Mouse (Mus musculus) lung, postnatal 14 days (tissue): ENCODE measurements around the gene Tti1.

ENCODE experiments used
- DNase-seq: peaks from one replicate; pipeline ENCODE4 v3.0.0; 2021

The Tti1 gene

DNA sequence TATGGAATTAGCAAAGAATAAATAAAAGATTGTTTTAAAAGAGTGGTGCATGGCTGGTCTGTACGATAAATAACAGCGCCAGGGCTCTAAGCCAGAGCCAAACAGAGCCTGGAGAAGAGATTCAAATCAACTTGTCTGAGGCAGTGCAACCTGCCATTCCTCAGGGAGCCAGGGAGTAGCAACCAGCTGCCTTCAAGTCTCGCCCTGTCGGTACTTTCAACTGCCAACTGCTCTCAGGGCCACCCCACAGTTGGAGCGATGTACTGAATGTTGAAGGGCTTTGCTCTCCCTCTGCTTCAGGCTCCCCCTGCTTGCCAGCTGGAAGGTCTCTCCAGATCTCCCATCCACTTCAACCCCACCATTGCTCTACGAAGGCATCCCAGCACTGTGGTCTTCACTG lies 58.1 kb downstream of the Tti1 start:
- DNase-seq = no peak

DNA sequence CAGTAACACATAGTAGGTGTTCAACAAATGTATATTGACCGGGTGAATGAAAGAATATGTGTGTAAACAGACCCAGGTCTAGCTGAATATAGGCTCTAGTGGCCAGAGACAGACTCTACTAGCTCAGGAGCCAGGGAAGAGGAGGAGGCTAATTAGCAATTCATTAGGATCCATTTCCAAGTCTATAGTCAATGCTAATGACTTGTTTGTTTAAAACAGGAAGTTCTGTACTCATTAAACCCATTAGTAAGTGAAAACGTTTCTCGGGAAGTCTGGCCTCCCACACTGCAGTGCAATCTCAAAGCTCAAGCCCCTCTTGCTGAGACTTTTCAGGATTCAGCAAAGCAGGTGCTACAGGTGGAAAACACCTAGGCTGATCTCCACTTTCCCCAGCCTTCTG lies 60.4 kb downstream of the Tti1 start:
- DNase-seq = no peak

DNA sequence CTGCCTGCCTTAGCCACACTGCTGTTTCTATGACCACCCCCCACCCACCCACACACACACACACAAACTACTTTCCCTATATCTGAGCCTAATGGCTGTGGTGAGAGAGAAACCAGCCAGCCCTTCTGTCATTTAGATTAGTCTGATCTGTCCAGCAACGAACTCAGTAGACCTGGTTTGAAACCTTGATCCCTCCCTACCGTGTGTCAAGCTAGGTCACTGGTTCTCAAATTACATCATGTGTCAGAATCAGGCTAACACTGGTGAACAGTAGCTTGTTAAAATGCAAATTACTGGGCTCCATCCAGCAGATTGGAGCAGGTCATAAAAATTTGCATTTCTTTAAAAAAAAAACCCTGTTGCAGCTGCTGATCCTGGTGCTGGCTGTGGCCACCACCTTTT lies 70.5 kb downstream of the Tti1 start:
- no peak for DNase-seq

DNA sequence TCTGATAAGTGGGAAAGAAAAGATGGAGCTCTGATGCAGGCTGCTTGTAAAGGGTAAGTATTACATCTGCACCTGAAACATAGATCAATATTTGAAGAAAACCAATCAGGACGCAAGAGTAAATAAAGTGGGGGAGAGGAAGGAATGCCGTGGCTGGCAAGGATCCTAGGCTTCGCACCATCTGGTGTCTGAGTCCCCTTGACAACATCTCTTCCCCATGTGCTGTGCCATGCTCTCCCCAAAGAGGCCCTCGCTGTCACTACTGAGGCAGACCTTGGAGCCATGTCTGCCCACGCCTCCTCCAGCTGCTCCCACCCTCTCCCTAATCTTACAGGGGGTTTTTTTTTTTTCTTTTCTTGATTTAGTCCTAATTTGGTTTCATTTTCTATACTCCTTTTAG lies 74.3 kb downstream of the Tti1 start:
- DNase-seq = no peak

DNA sequence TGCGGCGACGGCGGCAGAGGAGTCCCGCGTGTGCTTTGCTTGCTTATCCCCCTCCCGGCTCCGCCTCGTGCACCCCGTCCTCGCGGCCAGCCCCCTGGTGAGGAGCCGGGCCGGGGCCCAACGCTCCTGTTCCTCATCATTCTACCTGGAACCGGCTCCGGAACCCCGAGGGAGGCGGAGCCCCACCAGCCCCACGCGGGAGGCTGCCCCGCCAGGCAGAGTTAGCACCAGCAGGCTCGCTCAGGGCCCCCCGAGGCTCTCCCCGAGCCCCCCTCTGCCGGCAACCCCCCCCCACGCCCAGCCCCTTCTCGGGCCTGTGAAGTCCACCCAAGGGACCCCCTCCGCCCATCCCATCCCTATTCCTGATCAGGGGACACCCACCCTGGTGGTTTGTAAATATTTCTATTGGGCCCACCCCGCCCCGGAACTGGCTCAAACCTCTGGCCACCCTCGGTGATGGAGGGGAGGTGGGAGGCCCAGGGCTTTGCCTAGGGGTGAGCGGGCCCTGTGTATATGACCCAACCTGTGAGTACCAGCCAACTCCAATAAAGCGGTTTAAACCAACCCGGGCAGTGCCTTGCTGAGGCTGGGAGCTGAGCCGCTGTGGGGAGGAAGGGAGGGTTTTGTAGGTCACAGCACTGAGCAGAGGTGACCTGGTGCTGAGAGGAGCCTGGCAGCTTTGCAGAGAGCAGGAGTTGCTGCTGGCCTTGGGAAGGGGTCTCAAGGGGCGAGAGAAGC lies 83.9 kb downstream of the Tti1 start:
- no peak for DNase-seq

DNA sequence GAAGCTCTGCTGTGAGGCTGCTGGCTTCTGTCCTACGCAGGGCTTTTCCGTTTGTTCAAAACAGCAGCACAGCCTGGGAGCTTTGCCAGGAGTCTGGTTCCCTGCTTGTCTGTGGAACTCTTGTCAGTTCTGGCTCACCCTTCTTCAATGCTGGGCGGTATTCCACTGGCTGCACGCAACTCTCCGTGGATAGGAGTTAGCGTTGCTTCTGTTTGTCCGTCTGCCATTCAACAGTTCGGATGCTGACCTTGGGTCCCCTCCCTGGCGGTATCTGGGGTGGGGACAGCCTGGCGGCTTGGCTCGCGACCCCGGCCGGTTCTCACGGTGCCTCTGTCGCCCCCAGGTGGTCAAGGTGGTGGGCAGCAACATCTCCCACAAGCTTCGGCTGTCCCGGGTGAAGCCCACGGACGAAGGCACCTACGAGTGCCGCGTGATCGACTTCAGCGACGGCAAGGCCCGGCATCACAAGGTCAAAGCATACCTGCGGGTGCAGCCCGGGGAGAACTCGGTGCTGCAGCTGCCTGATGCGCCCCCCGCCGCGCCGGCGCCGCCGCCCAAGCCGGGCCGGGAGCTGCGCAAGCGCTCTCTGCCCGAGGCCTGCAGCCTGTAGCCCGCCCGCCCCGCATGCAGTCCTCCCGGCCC lies 84.6 kb downstream of the Tti1 start:
- peak; percentile 84 for DNase-seq

DNA sequence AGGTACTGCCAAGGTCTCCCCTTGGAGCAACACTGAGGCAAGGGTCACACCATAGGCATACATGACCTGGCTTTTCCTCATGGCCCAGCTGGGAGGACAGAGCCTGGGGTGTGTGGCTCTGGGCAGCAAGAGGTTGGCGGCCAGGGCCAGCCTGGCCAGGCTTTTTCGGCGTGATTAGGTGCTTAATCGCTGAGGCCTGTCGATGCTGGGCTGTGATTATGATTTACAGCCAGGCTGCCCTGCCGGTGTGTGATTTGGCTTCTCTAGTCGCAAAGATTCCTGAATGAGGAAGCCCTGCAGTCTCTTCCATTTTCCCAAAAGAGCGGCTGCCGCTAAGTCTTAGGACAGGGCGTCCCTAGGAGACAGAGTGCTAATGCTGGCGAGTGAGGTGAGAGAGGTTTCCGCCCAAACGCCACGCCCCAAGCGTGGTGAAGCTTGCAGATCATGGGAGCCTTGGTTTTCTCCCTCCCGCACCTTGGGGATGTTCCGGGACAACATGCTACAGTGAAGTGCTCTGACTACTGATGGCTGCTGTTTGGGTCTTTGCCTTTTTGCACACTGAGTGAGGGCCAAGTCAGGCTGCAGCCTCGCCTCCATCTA lies 87.5 kb downstream of the Tti1 start:
- no peak for DNase-seq

DNA sequence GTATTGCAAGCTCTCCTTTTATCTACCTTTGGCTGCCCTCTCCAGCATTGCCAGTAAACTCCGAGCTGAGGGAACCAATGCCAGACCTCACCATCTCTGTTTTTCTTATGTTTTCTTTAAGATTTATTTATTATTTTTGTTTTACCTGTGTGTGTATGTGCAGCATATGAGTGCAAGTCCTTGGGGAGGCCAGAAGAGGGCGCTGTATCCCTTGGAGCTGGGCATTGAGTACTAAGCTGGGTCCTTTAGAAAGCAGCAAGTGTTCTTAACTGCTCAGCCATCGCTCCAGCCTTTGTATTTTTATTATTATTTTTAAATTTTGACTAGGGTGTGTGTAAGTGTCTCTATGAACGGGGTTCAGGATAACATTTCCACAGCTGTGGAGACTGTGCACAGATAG lies 91.6 kb downstream of the Tti1 start:
- DNase-seq = no peak

DNA sequence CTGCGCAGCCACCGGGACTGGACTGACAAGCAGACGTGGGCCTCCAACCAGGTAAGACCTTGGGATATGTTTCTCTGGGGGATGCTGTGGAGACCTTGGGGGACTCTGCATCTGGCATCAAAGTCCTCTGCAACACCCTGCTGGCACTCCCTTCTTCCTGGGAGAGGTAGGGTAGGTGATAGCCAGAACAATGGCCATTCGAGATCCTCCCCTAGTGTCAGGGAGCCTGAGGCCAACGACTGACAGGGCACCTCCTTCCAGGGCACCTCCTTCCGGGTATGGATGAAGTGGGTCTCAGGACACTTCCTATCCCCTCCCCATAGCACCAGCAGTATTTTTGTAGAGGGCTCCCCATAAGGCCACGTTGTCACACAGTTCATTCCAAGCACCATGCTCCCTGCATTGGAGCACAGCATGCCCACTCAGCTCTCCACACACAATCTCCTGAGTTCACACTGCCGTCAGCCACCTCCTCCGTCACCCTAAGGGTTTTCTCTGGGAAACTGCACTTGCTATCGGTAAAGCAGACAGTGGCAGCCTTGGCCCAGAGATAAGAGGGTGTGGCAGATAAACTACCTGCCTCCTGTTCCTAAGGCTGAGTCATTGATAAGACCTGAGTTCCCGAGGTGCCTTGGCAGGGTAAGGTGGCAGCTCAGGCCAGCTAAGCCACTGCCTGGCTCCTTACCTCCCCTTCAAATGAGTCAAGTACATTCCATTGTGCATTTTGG lies 92.6 kb downstream of the Tti1 start:
- no peak for DNase-seq

DNA sequence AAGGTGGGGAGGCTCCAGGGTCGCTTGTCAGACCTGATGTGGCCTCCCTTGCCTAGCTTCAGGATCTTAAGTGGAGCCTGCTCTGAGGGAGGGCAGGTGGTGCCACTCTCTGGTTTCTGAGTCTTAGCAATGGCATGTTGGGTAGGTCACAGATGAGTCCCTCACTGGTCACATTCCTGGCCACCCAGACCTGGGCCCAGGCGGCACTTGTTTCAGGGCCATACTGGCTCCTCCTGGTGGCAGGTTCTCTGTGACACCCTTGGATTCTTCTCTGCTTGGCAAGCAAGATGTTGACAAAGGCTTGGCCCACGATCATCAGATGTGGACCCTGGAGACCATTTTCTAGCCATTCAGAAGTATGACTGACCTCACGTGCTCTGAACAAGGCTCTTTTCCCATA lies 95.6 kb downstream of the Tti1 start:
- DNase-seq = no peak
